Mouse (Mus musculus): Measurements from ENCODE around the gene Tgm2.

GRCm38 (mm10) chr2:158113591-158114257, 32.5 kb downstream of the Tgm2 start:
- no peak for TF ChIP-seq CTCF (IDR thresholded peaks at IDR 0.05; ENCODE audit: control insufficient read depth, insufficient read depth, low read length)
- no peak for TF ChIP-seq POLR2A (IDR thresholded peaks at IDR 0.05; ENCODE audit: borderline replicate concordance, control insufficient read depth, low read depth, low read length)
